Mouse (Mus musculus) lung, embryonic 16.5 days (tissue): Measurements from ENCODE around the gene Map7d1. TPM values are rescaled to one million over a fixed set of nuclear protein-coding genes. Genes with fewer than 3 reads are reported as not detected.
A peak's percentile ranks its signal among the peaks of the same experiment; 100 is the strongest.

Experiments used
- ATAC-seq: fragments of 200-750 bp; cut with Nextera tagmentation; 2 replicates; pipeline ENCODE4 v1.8.0; 2017; ENCODE audit warnings: low read depth, mild to moderate bottlenecking, moderate library complexity
- H3K27ac ChIP-seq: fragments of 300-500 bp; sonication (generic); 2 replicates; pipeline ENCODE4 v1.5.1; 2014; ENCODE audit warnings: mild to moderate bottlenecking, control low read depth, low read length
- H3K27me3 ChIP-seq: fragments of 300-500 bp; sonication (generic); 2 replicates; pipeline ENCODE4 v1.6.1; 2014; ENCODE audit warnings: low read depth, low read length, mixed read lengths; ENCODE audit not compliant: control insufficient read depth, insufficient read depth
- H3K36me3 ChIP-seq: fragments of 300-500 bp; sonication (generic); 2 replicates; pipeline ENCODE4 v1.6.1; 2014; ENCODE audit warnings: low read length; ENCODE audit not compliant: control insufficient read depth, insufficient read depth
- H3K4me1 ChIP-seq: fragments of 300-500 bp; sonication (generic); replicated peaks from 2 replicates; pipeline ENCODE4 v1.6.1; 2014; ENCODE audit warnings: low read length, mixed read lengths; ENCODE audit not compliant: control insufficient read depth, insufficient read depth
- H3K4me2 ChIP-seq: fragments of 300-500 bp; sonication (generic); 2 replicates; pipeline ENCODE4 v1.6.1; 2014; ENCODE audit warnings: low read depth, low read length, control low read depth
- H3K4me3 ChIP-seq: fragments of 300-500 bp; sonication (generic); 2 replicates; pipeline ENCODE4 v1.5.1; 2014; ENCODE audit warnings: mild to moderate bottlenecking, low read length, control low read depth
- H3K9ac ChIP-seq: fragments of 300-500 bp; sonication (generic); 2 replicates; pipeline ENCODE4 v1.6.1; 2014; ENCODE audit warnings: low read length, control low read depth
- H3K9me3 ChIP-seq: fragments of 300-500 bp; sonication (generic); 2 replicates; pipeline ENCODE4 v1.6.1; 2016; ENCODE audit warnings: low read length; ENCODE audit not compliant: control insufficient read depth
- WGBS: fragments of 180-500 bp; shearing (Covaris S2); extraction: QIAGEN DNeasy Blood & Tissue Kit; methylation state at CpG from one replicate; pipeline ENCODE4 v1.1.7; 2014; 5-methylcytosine and 5-hydroxymethylcytosine counted together
- polyA plus RNA-seq: library from polyadenylated mRNA; unstranded; fragments of >200 nt; fragmentation: Nextera tagmentation; extraction: Ambion mirVana; gene quantifications from 2 replicates; pipeline ENCODE4 v1.2.1, GENCODE M21; 2015

Map7d1 gene
- polyA plus RNA-seq, 1 experiment from 2014 or later, result 26.9 TPM

DNA sequence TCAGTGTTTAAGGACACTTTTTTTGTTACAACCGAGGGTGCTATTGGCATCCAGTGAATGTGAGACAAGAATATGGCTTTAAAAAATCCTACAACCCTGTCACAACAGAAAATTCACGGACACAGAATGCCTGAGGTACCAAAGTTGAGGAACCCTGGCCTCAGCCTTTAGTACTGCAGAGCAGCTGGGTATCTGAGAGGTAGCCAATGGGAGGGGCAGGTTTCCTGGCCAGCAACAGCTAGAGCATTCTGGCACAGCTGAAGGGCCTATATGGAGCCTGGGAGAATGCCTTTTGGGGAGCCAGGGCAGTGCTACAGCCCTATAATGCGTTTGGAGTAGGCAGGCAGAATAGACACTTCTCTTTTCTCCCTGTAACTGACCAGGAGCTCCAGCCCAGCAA, 2.9 kb upstream of the Map7d1 start:
- Histone ChIP-seq H3K4me1 (peaks cover 54% of the 10 kb centered on the region), H3K36me3 (no peaks in the 10 kb centered on the region), H3K9ac (peak overlapping the region; percentile 25), H3K4me3 (no peak overlapping the region), H3K4me2 (peak overlapping the region; percentile 48; the same call in 1 of the 2 replicates), H3K27me3 (no peaks in the 10 kb centered on the region), H3K9me3 (no peaks in the 10 kb centered on the region), H3K27ac (peak overlapping the region; percentile 95)
- WGBS, result 20% methylated on average over 3 of the region's 3 CpGs
- ATAC-seq, result no peak

DNA sequence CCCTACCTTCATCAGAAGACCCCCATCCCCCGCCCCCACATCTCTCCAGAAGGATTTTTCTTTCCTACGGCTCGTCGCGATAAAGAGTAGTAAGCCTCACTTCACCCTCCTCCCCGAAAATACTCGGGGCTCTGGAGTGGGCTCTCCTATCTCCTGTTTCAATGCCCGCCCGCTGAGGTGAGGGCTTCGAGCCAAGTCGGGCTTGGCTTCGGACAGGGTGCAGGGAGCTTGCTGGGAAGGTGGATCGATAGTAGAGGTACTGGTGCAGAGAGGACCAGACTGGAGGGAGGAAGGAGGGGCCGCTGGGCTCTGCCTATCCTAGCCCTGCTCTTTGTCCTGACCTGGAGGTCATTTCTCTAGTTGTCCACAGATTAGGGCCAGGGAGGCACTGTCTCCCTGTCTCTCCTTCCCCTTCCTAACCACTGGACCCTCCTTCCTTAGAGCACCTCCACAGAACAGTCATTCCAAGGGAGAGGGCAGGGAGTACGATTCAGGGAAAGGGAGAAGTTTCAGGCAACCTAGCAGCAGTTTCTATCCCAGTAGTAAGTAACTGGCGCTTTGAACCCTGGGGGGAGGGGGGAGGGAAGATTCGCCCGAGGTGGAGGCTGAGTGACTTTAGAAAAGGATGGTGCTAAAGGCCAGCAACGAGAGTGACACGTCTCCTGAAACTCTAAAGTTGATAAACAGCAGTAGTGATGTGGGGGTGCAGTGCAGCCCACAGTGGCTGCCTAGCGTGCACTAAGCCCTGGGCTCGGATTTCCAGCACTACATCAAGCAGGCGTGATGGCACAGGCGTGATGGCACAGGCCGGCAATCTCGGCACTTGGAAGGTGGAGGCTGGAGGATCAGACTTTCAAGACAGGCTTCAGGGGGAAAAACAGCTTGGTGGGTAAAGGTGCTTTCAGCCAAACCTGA, 1.1 kb upstream of the Map7d1 start:
- Histone ChIP-seq H3K9ac (peak overlapping the region; percentile 98), H3K4me3 (peak overlapping the region; percentile 97), H3K27me3 (no peaks in the 10 kb centered on the region), H3K4me1 (peaks cover 60% of the 10 kb centered on the region), H3K4me2 (peak overlapping the region; percentile 92), H3K27ac (peak overlapping the region; percentile 88), H3K9me3 (no peaks in the 10 kb centered on the region), H3K36me3 (no peaks in the 10 kb centered on the region)
- WGBS, result 7% methylated on average over 26 of the region's 26 CpGs
- ATAC-seq, result no peak

DNA sequence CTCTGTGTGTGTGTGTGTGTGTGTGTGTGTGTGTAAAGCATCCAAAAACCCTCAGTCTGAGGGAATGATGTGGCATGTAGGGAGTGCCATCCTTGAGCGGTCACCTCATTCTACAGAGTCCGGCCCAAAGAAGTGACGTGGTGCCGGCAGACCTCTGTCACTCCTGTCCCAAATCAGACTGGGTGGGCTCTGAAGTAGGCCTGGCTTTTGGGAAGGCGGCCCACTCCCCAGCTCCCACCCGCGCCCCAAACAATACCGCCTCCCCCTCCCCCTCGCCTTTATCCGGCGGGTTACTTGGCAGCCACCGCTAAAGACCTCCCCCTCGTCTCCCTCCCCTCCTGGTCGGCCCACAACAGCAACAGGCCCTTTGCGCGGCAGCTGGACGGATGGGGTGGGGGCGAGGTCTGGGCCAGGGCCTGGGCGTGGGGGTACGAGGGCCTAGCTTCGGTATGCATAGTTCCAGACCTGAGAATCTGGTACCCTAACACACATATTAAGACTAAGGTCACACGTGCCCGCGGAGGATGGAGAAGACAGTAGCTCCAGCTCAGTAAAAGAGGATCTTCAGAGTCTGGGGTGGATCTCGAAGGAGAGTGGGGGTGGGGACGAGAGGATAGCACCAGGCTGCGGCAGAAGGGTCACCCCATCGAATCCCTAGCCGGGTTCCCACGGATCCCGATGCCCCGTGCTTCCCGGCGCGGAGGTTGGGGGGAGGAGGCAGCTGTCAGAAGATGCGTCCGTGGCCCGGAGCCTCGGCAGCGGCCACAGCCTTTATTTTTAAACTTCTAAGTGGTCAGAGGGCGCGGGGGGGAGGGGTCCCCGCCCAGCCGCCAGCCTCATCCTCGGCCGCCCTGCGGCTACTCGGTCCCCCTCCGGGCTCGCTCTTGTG, 786 bp downstream of the Map7d1 start:
- peak overlapping the region; percentile 92 for H3K4me2 ChIP-seq
- peaks cover 58% of the 10 kb centered on the region for H3K4me1 ChIP-seq
- H3K27ac ChIP-seq, result peak overlapping the region; percentile 88
- peak overlapping the region; percentile 97 for H3K4me3 ChIP-seq
- H3K9ac ChIP-seq, result peak overlapping the region; percentile 98
- H3K27me3 ChIP-seq, result no peaks in the 10 kb centered on the region
- ATAC-seq, result peak; percentile 23; the same call in 1 of the 2 replicates
- H3K36me3 ChIP-seq, result no peaks in the 10 kb centered on the region
- 1% methylated on average over 38 of the region's 50 CpGs for WGBS
- H3K9me3 ChIP-seq, result no peaks in the 10 kb centered on the region

DNA sequence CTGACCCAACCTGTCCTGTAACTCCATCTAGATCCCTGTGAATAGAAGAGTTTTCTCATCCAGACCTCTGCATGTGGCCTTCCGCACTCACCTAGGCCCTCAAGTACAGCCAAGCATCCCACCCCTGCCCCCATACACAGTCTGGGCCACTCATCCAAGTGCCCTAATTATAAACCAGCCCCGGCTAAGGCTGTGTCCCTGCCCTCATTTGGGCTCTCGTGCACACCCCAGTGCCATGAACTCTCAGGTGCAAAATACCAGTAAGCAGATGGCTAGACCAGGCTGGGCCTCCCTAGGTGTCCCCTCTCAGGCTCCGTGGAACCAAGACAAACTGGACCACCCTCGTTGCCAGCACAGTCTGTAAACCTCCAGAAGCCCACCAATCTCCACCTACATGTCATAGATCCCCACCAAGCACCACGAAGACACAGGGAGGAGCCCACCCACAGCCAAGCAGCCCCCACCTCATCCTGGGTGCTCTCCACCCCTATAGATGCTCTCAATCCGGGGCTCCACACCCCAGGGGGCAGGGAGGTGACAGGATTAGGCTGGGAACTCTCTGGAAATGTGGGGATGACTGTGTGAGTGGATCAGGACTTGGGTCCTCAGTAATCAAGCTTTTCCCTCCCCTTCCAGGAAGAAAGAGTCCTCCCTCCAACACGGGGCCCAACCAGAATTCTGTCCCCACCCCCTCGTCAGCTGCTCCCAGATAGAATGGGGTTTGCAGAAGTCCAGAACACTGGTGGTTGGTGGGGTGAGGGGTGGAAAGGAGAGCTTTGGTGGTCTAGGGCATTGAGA, 1.6 kb downstream of the Map7d1 start:
- 13% methylated on average over 9 of the region's 9 CpGs for WGBS
- H3K9me3 ChIP-seq, result no peaks in the 10 kb centered on the region
- ATAC-seq, result peak; percentile 4; the same call in 1 of the 2 replicates
- H3K4me2 ChIP-seq, result peak overlapping the region; percentile 92
- H3K4me3 ChIP-seq, result peak overlapping the region; percentile 97
- H3K4me1 ChIP-seq, result peaks cover 53% of the 10 kb centered on the region
- no peaks in the 10 kb centered on the region for H3K27me3 ChIP-seq
- H3K9ac ChIP-seq, result peak overlapping the region; percentile 98
- no peaks in the 10 kb centered on the region for H3K36me3 ChIP-seq
- H3K27ac ChIP-seq, result peak overlapping the region; percentile 88

DNA sequence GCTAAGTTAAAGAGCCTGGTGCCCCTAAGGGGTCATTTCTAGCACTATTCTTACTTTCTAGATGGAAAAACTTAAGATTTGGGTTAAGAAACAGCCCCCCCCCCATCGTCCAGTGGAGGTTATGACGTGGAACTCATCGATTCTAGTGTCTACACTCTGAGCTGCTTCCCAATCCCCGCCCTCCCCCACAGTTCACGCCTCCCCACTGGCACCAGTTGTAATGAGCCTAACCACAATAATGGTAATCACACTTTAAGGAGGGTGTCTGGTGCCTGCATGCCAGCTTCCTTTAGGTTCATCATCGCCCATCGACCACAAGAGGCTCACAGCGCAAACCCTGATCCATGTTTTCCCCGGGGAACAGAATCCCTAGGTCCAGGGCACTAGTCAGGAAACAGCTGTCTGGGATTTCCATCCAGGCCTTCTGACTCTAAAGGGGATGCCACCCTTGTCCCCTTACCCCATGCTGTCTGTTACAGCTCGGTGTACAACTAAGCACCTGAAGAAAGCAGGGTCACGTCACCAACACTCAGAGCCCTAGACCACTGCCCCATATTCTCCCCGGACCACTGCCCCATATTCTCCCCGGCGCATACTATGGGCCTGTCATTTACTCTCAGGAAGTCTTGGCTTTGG, 2.4 kb downstream of the Map7d1 start:
- Histone ChIP-seq H3K4me2 (peak overlapping the region; percentile 92), H3K27me3 (no peaks in the 10 kb centered on the region), H3K27ac (no peak overlapping the region), H3K9me3 (no peaks in the 10 kb centered on the region), H3K4me1 (peaks cover 46% of the 10 kb centered on the region), H3K36me3 (no peaks in the 10 kb centered on the region), H3K9ac (peak overlapping the region; percentile 98; the same call in 1 of the 2 replicates), H3K4me3 (peak overlapping the region; percentile 97)
- ATAC-seq, result no peak
- 71% methylated on average over 14 of the region's 14 CpGs for WGBS

DNA sequence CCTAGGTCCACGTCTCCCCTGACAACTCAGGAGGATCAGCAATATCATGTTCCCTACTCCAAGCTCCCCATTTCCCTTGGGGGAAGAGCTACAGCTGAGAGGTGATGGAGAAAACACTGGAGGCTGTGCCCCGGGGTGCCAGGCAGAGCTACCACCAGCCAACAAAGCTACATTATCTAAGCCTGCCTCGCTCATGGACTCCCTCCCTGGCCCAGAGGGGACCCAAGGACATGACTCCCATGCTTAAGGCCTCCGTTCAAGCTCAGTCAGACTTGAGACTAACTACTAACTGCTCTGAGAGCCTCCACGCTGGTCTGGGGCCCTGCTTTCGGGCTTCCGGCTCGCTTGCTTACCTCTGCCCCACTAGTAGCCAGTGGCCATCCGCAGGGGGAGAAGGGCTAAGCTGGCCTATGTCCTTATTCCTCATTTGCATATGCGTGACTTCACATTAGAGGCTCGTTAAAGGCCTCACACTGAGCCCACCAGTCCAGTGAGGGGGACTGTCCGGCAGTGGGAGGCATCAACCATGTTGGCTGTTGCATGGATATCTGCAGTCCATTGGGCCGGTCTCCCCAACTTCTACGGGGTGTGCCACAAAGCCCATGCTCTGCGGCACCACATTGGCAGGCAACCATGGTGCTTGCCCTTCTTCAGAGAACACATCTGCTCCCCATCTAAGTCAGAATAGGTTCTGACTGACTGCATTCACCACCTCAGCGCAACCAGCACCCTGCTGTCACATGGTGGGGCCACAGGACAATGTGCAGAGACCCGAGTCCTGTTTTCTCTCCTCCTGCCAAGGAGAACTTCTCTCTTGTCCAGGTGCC, 3.5 kb downstream of the Map7d1 start:
- WGBS, result 82% methylated on average over 17 of the region's 17 CpGs
- Histone ChIP-seq H3K9ac (peak overlapping the region; percentile 49; the same call in 1 of the 2 replicates), H3K9me3 (no peaks in the 10 kb centered on the region), H3K4me1 (peaks cover 42% of the 10 kb centered on the region), H3K4me2 (peak overlapping the region; percentile 19; the same call in 1 of the 2 replicates), H3K4me3 (no peak overlapping the region), H3K27me3 (no peaks in the 10 kb centered on the region), H3K27ac (peak overlapping the region; percentile 77), H3K36me3 (no peaks in the 10 kb centered on the region)
- ATAC-seq, result no peak

DNA sequence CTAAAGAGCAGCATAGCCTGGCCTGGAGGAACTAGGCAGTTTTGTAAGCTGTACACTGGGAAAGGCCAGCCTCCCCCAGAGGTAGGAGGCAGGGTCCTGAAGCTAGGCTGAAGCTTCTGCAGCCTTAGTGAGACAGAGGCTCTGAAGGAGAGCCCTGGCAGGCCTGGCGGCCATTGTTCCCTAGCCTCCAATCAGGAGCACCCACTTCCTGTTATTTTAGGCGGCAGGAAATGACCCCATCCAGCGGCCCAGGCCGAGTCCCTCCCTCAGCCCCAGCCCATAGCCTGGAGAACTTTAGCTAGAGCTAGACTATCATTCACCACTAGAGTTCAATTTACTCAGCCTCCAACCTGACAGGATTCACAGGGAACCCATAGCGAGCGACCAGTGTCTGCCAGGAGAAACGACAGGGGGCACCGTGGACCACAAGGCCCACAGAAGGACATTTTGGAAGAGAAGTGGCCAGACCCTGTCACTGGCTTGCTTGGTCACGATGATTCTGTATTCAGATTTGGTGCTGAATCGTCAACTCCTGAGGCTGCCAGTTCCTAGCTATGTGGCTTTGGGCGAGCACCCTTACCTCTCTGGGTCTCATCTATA, 4.4 kb downstream of the Map7d1 start:
- Histone ChIP-seq H3K4me2 (peak overlapping the region; percentile 19), H3K4me3 (peak overlapping the region; percentile 5; the same call in 1 of the 2 replicates), H3K27me3 (no peaks in the 10 kb centered on the region), H3K9me3 (no peaks in the 10 kb centered on the region), H3K27ac (peak overlapping the region; percentile 77), H3K4me1 (peaks cover 34% of the 10 kb centered on the region), H3K36me3 (no peaks in the 10 kb centered on the region), H3K9ac (peak overlapping the region; percentile 49)
- no peak for ATAC-seq
- 52% methylated on average over 11 of the region's 11 CpGs for WGBS
